Mouse (Mus musculus): ENCODE results near the gene Cnnm1. TPM values are rescaled to one million over a fixed set of nuclear protein-coding genes. Genes with fewer than 3 reads are reported as not detected.

Cnnm1 gene
- polyA plus RNA-seq, 1 experiment from 2014 or later, result 3.9 TPM

DNA sequence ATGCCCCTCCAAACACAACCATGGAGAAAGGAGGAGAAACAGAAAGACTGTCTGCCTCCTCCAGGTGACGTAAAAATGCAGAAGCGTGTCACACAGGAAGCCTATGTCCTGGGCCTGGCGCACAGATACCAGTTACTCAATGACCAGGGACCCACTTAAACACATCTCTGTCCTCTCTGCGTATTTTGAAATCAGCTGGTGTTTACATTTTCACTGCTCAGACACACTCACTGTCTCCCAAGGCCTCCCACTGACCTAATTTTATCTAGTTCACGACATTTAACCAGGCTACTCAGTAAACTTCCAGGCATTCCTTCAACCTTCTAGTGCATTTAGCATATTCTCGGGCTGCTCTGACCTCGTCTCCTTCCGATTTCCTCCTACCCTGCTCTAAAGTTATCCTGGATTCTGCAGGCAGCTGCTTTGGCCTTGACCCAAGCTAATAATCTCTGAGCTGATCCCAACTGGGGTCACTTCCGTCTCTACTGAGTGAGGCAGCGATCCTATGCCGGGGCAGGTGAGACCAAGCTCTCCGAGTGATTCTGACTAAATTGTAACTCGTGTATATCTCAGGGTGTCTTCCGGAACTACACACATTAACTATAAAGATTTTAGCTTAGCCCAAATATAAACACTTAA, 76.3 kb downstream of the Cnnm1 start:
- 92% methylated on average over 14 of the region's 14 CpGs for WGBS
- no peaks in the 10 kb centered on the region for H3K9me3 ChIP-seq
- no peak for ATAC-seq (ENCODE audit: low FRiP score, low read depth)

GRCm38 (mm10) chr19:43517320-43517719, 77.1 kb downstream of the Cnnm1 start:
- Histone ChIP-seq H3K9me3 (no peaks in the 10 kb centered on the region), H3K27me3 (no peaks in the 10 kb centered on the region), H3K4me1 (replicated peaks) (peaks cover 19% of the 10 kb centered on the region), H3K9ac (no peak overlapping the region), H3K27ac (replicated peaks) (no peak overlapping the region), H3K4me2 (no peak overlapping the region), H3K36me3 (peaks cover 22% of the 10 kb centered on the region; the same call in 1 of the 2 replicates), H3K4me3 (no peak overlapping the region)
- no peak for ATAC-seq (ENCODE audit: low FRiP score, low read depth)
- WGBS, result 63% methylated on average over 6 of the region's 6 CpGs

More for the DNA sequence above, 76.3 kb downstream of the Cnnm1 start:
- Histone ChIP-seq H3K27me3 (no peaks in the 10 kb centered on the region), H3K27ac (replicated peaks) (no peak overlapping the region), H3K9ac (no peak overlapping the region), H3K36me3 (peaks cover 23% of the 10 kb centered on the region; the same call in 1 of the 2 replicates), H3K4me3 (no peak overlapping the region), H3K4me1 (replicated peaks) (peaks cover 11% of the 10 kb centered on the region), H3K4me2 (no peak overlapping the region)

DNA sequence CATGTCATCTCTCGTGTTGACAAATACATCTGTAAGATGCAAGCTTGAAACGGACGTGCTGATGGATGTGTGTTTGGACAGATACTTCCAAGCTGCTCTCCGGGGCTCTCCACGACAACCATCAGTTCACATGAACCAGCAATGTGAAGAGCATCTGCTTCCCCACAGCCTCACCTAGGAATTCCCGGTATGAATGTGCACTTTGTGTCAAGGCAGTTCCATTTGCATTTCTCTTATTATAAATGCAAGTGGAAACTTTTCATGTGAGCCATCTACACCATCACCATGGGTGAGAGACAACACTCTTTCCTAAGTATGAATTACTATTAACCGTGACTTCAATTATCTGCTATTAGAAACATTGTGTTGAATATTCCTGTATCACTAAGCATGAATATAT, 77.6 kb downstream of the Cnnm1 start:
- no peak for ATAC-seq (ENCODE audit: low FRiP score, low read depth)
- H3K4me1 ChIP-seq (replicated peaks), result peaks cover 24% of the 10 kb centered on the region
- H3K36me3 ChIP-seq, result peaks cover 19% of the 10 kb centered on the region; the same call in 1 of the 2 replicates
- 57% methylated on average over 7 of the region's 7 CpGs for WGBS
- H3K4me2 ChIP-seq, result no peak overlapping the region
- H3K27ac ChIP-seq (replicated peaks), result no peak overlapping the region
- H3K27me3 ChIP-seq, result no peaks in the 10 kb centered on the region
- H3K9me3 ChIP-seq, result no peaks in the 10 kb centered on the region
- H3K9ac ChIP-seq, result no peak overlapping the region
- no peak overlapping the region for H3K4me3 ChIP-seq

- no peaks in the 10 kb centered on the region for H3K27me3 ChIP-seq
- H3K4me3 ChIP-seq, result no peak overlapping the region
- H3K36me3 ChIP-seq, result peaks cover 19% of the 10 kb centered on the region; the same call in 1 of the 2 replicates
- H3K9ac ChIP-seq, result no peak overlapping the region
- peaks cover 28% of the 10 kb centered on the region for H3K4me1 ChIP-seq (replicated peaks)
- ATAC-seq (ENCODE audit: low FRiP score, low read depth), result no peak
- H3K27ac ChIP-seq (replicated peaks), result no peak overlapping the region
- no peak overlapping the region for H3K4me2 ChIP-seq
- 88% methylated on average over 7 of the region's 7 CpGs for WGBS
- H3K9me3 ChIP-seq, result no peaks in the 10 kb centered on the region
Measured at GRCm38 (mm10) chr19:43518261-43518660, 78.0 kb downstream of the Cnnm1 start.

GRCm38 (mm10) chr19:43519226-43519625, 79.0 kb downstream of the Cnnm1 start:
- H3K27me3 ChIP-seq, result no peaks in the 10 kb centered on the region
- no peak for ATAC-seq (ENCODE audit: low FRiP score, low read depth)
- H3K4me1 ChIP-seq (replicated peaks), result peaks cover 35% of the 10 kb centered on the region
- peaks cover 15% of the 10 kb centered on the region; the same call in 1 of the 2 replicates for H3K36me3 ChIP-seq
- no peak overlapping the region for H3K27ac ChIP-seq (replicated peaks)
- H3K4me3 ChIP-seq, result no peak overlapping the region
- no peaks in the 10 kb centered on the region for H3K9me3 ChIP-seq
- no peak overlapping the region for H3K9ac ChIP-seq
- no peak overlapping the region for H3K4me2 ChIP-seq
- 84% methylated on average over 10 of the region's 10 CpGs for WGBS

GRCm38 (mm10) chr19:43520402-43520801, 80.2 kb downstream of the Cnnm1 start:
- 0 out of 2 replicates have a peak overlapping the region, but pooled peaks have one; percentile 1 for H3K9ac ChIP-seq
- H3K27ac ChIP-seq (replicated peaks), result no peak overlapping the region
- WGBS, result 81% methylated on average over 9 of the region's 10 CpGs
- H3K36me3 ChIP-seq, result 0 out of 2 replicates have a peak, but pooled peaks cover 4% of the 10 kb centered on the region
- no peak overlapping the region for H3K4me2 ChIP-seq
- ATAC-seq (ENCODE audit: low FRiP score, low read depth), result no peak
- no peaks in the 10 kb centered on the region for H3K27me3 ChIP-seq
- H3K4me1 ChIP-seq (replicated peaks), result peaks cover 41% of the 10 kb centered on the region
- H3K4me3 ChIP-seq, result no peak overlapping the region
- H3K9me3 ChIP-seq, result no peaks in the 10 kb centered on the region

GRCm38 (mm10) chr19:43521362-43521761, 81.1 kb downstream of the Cnnm1 start:
- peak overlapping the region; percentile 79 for H3K4me2 ChIP-seq
- H3K9me3 ChIP-seq, result no peaks in the 10 kb centered on the region
- no peak for ATAC-seq (ENCODE audit: low FRiP score, low read depth)
- 32% methylated on average over 8 of the region's 8 CpGs for WGBS
- no peaks in the 10 kb centered on the region for H3K27me3 ChIP-seq
- H3K27ac ChIP-seq (replicated peaks), result no peak overlapping the region
- H3K36me3 ChIP-seq, result no peaks in the 10 kb centered on the region
- H3K4me3 ChIP-seq, result no peak overlapping the region
- peak overlapping the region; percentile 1; the same call in 1 of the 2 replicates for H3K9ac ChIP-seq
- peaks cover 43% of the 10 kb centered on the region for H3K4me1 ChIP-seq (replicated peaks)

DNA sequence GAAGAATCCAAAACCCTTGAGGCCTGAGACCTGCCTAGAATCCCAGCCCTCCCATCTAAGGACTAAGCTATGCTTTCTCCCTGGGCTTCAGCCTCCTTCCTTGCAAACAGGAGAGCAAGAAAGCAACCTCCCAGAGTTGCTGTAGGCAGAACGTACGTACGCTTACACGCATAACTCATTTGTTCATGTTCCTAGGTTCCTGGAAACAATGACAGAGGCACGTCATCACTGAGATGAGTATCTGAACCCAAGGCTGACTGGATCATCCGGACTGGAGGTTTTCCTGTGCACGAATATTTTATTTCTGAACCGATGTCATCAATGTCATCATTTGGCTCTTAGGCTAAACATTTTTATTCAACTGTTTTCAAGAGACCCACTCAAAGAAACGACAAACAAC, 81.8 kb downstream of the Cnnm1 start:
- Histone ChIP-seq H3K27me3 (no peaks in the 10 kb centered on the region), H3K4me2 (peak overlapping the region; percentile 79), H3K4me3 (no peak overlapping the region; the same call in 1 of the 2 replicates), H3K4me1 (replicated peaks) (peaks cover 43% of the 10 kb centered on the region), H3K36me3 (no peaks in the 10 kb centered on the region), H3K27ac (replicated peaks) (no peak overlapping the region), H3K9ac (peak overlapping the region; percentile 1; the same call in 1 of the 2 replicates), H3K9me3 (no peaks in the 10 kb centered on the region)
- 80% methylated on average over 9 of the region's 9 CpGs for WGBS
- no peak for ATAC-seq (ENCODE audit: low FRiP score, low read depth)

GRCm38 (mm10) chr19:43523551-43523950, 83.3 kb downstream of the Cnnm1 start:
- 6% methylated on average over 12 of the region's 12 CpGs for WGBS
- Histone ChIP-seq H3K4me2 (peak overlapping the region; percentile 79), H3K36me3 (no peaks in the 10 kb centered on the region), H3K9me3 (no peaks in the 10 kb centered on the region), H3K27me3 (no peaks in the 10 kb centered on the region), H3K9ac (peak overlapping the region; percentile 57), H3K4me3 (peak overlapping the region; percentile 69), H3K27ac (replicated peaks) (peak overlapping the region; percentile 81), H3K4me1 (replicated peaks) (peaks cover 43% of the 10 kb centered on the region)
- no peak for ATAC-seq (ENCODE audit: low FRiP score, low read depth)

DNA sequence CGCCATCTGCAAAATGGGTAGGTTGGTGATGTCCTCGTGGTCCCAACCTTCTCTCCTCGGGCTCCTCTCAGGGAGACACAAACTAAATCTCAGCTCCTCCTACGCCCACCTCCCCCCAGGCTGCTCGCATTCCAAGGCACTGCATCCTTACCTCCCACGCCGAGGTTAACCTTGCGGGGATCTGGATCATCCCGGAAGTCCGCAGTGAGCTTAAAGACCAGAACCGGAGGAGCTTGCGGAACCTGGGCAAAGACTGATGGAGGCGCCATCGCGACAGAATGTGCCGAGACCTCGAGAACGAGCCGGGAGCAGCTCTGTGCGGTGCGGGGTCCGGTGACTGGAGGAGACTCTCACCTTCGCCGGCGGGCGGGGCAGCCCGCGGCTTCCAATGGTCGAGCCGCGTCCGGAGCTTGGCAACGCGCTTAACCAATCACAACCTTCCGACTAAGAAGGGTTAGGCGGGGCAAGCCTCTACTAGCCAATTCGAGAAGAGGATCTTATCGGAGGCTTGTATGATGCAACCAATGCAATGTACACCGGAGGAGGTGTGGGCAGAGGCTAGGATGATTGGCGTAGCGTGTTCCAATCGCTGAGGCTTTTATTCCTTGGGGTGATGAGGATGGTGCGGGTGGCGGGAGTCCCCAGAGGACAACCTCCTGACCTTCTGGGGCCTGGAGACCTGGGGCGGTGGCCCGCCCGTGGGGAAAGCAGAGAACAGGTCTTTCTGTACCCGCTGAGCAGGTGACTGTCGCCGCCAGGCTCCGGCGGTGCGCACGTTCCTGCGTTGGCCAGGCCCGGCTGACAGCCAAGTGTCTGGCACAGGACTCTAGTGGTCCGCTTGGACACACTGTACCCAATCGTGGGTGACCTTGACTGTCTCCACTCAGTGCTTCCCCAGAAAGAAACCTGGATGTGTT, 84.2 kb downstream of the Cnnm1 start, which contains the start of gene Got1:
Gene Got1 (minus strand): TSS at position 419 of the 917 bp plus-strand sequence.
- Histone ChIP-seq H3K4me3 (peak within 1 kb of the TSS; percentile 69), H3K36me3 (no peaks in the 10 kb centered on the region), H3K9me3 (no peaks in the 10 kb centered on the region), H3K9ac (peak within 1 kb of the TSS; percentile 73), H3K4me1 (replicated peaks) (peaks cover 43% of the 10 kb centered on the region), H3K4me2 (peak within 1 kb of the TSS; percentile 79), H3K27ac (replicated peaks) (peak within 1 kb of the TSS; percentile 87), H3K27me3 (no peaks in the 10 kb centered on the region)
- under 1% methylated on average over 58 of the region's 58 CpGs for WGBS
- peak; percentile 99 for ATAC-seq (ENCODE audit: low FRiP score, low read depth)

DNA sequence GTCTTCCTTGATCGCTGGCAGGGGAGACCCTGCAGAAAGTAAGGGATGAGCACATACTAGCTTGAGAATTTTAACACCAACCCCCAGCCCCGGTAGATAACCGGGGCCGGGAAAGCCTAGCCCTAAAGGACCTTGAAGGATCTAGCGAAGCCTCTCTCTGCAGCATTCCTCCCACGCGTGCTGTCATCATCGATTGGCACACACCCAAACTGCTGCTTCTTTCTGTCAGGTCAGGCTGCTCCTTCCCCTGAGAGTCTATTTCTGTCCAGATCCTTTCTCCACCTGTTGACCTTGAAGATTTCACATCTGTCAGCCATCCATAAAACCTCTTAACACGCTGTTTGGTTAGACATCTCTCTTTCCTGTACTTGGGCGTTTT, 84.9 kb downstream of the Cnnm1 start:
- Histone ChIP-seq H3K9ac (peak overlapping the region; percentile 73), H3K4me2 (peak overlapping the region; percentile 79), H3K4me1 (replicated peaks) (peaks cover 43% of the 10 kb centered on the region), H3K4me3 (peak overlapping the region; percentile 69), H3K27ac (replicated peaks) (peak overlapping the region; percentile 87), H3K36me3 (no peaks in the 10 kb centered on the region), H3K9me3 (no peaks in the 10 kb centered on the region), H3K27me3 (no peaks in the 10 kb centered on the region)
- no peak for ATAC-seq (ENCODE audit: low FRiP score, low read depth)
- 18% methylated on average over 10 of the region's 10 CpGs for WGBS

- no peak overlapping the region for H3K27ac ChIP-seq (replicated peaks)
- no peaks in the 10 kb centered on the region for H3K27me3 ChIP-seq
Measured at GRCm38 (mm10) chr19:43525566-43525965, 85.3 kb downstream of the Cnnm1 start.

More at GRCm38 (mm10) chr19:43525566-43525965, 85.3 kb downstream of the Cnnm1 start:
- Histone ChIP-seq H3K4me3 (peak overlapping the region; percentile 69; the same call in 1 of the 2 replicates), H3K36me3 (no peaks in the 10 kb centered on the region), H3K4me2 (peak overlapping the region; percentile 79), H3K4me1 (replicated peaks) (peaks cover 41% of the 10 kb centered on the region), H3K9ac (peak overlapping the region; percentile 73; the same call in 1 of the 2 replicates), H3K9me3 (no peaks in the 10 kb centered on the region)
- 91% methylated on average over 7 of the region's 7 CpGs for WGBS
- no peak for ATAC-seq (ENCODE audit: low FRiP score, low read depth)
